Mouse (Mus musculus) embryonic facial prominence, embryonic 10.5 days (tissue): Measurements from ENCODE around the gene Taf1b. TPM values are rescaled to one million over a fixed set of nuclear protein-coding genes. Genes with fewer than 3 reads are reported as not detected.

ENCODE experiments used
- DNase-seq: peaks from one replicate; pipeline ENCODE4 v3.0.0-alpha.2; 2017; ENCODE audit warnings: low spot score
- H3K27ac ChIP-seq: fragments of 300-500 bp; sonication (generic); replicated peaks from 2 replicates; pipeline ENCODE4 v1.5.1; 2016; ENCODE audit warnings: mild to moderate bottlenecking
- H3K27me3 ChIP-seq: fragments of 300-500 bp; sonication (generic); replicated peaks from 2 replicates; pipeline ENCODE4 v1.6.1; 2016; ENCODE audit warnings: low read depth, mild to moderate bottlenecking; ENCODE audit not compliant: poor library complexity, severe bottlenecking
- H3K36me3 ChIP-seq: fragments of 300-500 bp; sonication (generic); replicated peaks from 2 replicates; pipeline ENCODE4 v1.6.1; 2016; ENCODE audit warnings: mild to moderate bottlenecking, moderate library complexity
- H3K4me1 ChIP-seq: fragments of 300-500 bp; sonication (generic); 2 replicates; pipeline ENCODE4 v1.6.1; 2016
- H3K4me3 ChIP-seq: fragments of 300-500 bp; sonication (generic); 2 replicates; pipeline ENCODE4 v1.5.1; 2016; ENCODE audit warnings: mild to moderate bottlenecking, moderate library complexity
- H3K9me3 ChIP-seq: fragments of 300-500 bp; sonication (generic); 2 replicates; pipeline ENCODE4 v1.6.1; 2016; ENCODE audit warnings: mild to moderate bottlenecking
- WGBS: fragments of 180-500 bp; shearing (Covaris S2); methylation state at CpG from one replicate; pipeline ENCODE4 v1.1.7; 2016; 5-methylcytosine and 5-hydroxymethylcytosine counted together
- polyA plus RNA-seq: library from polyadenylated mRNA; unstranded; fragments of >200 nt; fragmentation: Nextera tagmentation; extraction: Ambion mirVana; gene quantifications from 2 replicates; pipeline ENCODE4 v1.2.1, GENCODE M21; 2016

The Taf1b gene
- polyA plus RNA-seq, 1 experiment from 2014 or later, result 32.1 TPM

- Histone ChIP-seq H3K9me3 (no peaks in the 10 kb centered on the region), H3K27ac (no peak overlapping the region), H3K4me1 (no peaks in the 10 kb centered on the region), H3K27me3 (peaks cover 8% of the 10 kb centered on the region), H3K36me3 (no peaks in the 10 kb centered on the region), H3K4me3 (no peak overlapping the region)
- DNase-seq, result no peak
- WGBS, result 72% methylated on average over 6 of the region's 6 CpGs
Observed at GRCm38 (mm10) chr12:24565311-24565710, 67.2 kb downstream of the Taf1b start.

- 89% methylated on average over 3 of the region's 3 CpGs for WGBS
- H3K27me3 ChIP-seq, result peaks cover 29% of the 10 kb centered on the region
- H3K36me3 ChIP-seq, result no peaks in the 10 kb centered on the region
- no peak for DNase-seq
- no peak overlapping the region for H3K27ac ChIP-seq
- H3K9me3 ChIP-seq, result no peaks in the 10 kb centered on the region
- no peak overlapping the region for H3K4me3 ChIP-seq
- H3K4me1 ChIP-seq, result peaks cover 10% of the 10 kb centered on the region; the same call in 1 of the 2 replicates
Observed at GRCm38 (mm10) chr12:24567606-24568005, 69.4 kb downstream of the Taf1b start.

GRCm38 (mm10) chr12:24571523-24572392, 73.6 kb downstream of the Taf1b start, which contains the start of gene Grhl1:
TSS of gene Grhl1 (plus strand) at chr12:24572283.
- peaks cover 61% of the 10 kb centered on the region for H3K27me3 ChIP-seq
- peak within 1 kb of the TSS; percentile 21; the same call in 1 of the 2 replicates for H3K27ac ChIP-seq
- no peaks in the 10 kb centered on the region for H3K36me3 ChIP-seq
- WGBS, result 2% methylated on average over 64 of the region's 64 CpGs
- no peaks in the 10 kb centered on the region for H3K9me3 ChIP-seq
- H3K4me3 ChIP-seq, result peak within 1 kb of the TSS; percentile 70
- peaks cover 10% of the 10 kb centered on the region; the same call in 1 of the 2 replicates for H3K4me1 ChIP-seq
- DNase-seq, result peak; percentile 96

- H3K36me3 ChIP-seq, result no peaks in the 10 kb centered on the region
- WGBS, result 6% methylated on average over 48 of the region's 48 CpGs
- H3K9me3 ChIP-seq, result no peaks in the 10 kb centered on the region
- peak overlapping the region; percentile 21; the same call in 1 of the 2 replicates for H3K27ac ChIP-seq
- peaks cover 61% of the 10 kb centered on the region for H3K27me3 ChIP-seq
- peak overlapping the region; percentile 70 for H3K4me3 ChIP-seq
- no peak for DNase-seq
- H3K4me1 ChIP-seq, result peaks cover 10% of the 10 kb centered on the region; the same call in 1 of the 2 replicates
Observed at GRCm38 (mm10) chr12:24572421-24573274, 74.5 kb downstream of the Taf1b start.

- peaks cover 61% of the 10 kb centered on the region for H3K27me3 ChIP-seq
- no peak for DNase-seq
Observed at GRCm38 (mm10) chr12:24573275-24573580, 75.1 kb downstream of the Taf1b start.

GRCm38 (mm10) chr12:24574870-24575269, 76.7 kb downstream of the Taf1b start:
- Histone ChIP-seq H3K4me3 (no peak overlapping the region), H3K27me3 (peaks cover 57% of the 10 kb centered on the region), H3K27ac (no peak overlapping the region), H3K36me3 (no peaks in the 10 kb centered on the region), H3K4me1 (peaks cover 10% of the 10 kb centered on the region; the same call in 1 of the 2 replicates), H3K9me3 (no peaks in the 10 kb centered on the region)
- DNase-seq, result no peak
- 55% methylated on average over 7 of the region's 7 CpGs for whole genome bisulfite sequencing

More at GRCm38 (mm10) chr12:24573275-24573580, 75.1 kb downstream of the Taf1b start:
- Histone ChIP-seq H3K9me3 (no peaks in the 10 kb centered on the region), H3K36me3 (no peaks in the 10 kb centered on the region), H3K4me3 (no peak overlapping the region), H3K27ac (no peak overlapping the region), H3K4me1 (peaks cover 10% of the 10 kb centered on the region; the same call in 1 of the 2 replicates)
- WGBS, result 70% methylated on average over 3 of the region's 3 CpGs

- Histone ChIP-seq H3K36me3 (no peaks in the 10 kb centered on the region), H3K27ac (no peak overlapping the region), H3K9me3 (no peaks in the 10 kb centered on the region), H3K27me3 (peaks cover 5% of the 10 kb centered on the region; the same call in 1 of the 2 replicates), H3K4me3 (no peak overlapping the region), H3K4me1 (no peaks in the 10 kb centered on the region)
- WGBS, result 83% methylated on average over 1 of the region's 1 CpGs
- no peak for DNase-seq
Observed at GRCm38 (mm10) chr12:24580452-24580851, 82.3 kb downstream of the Taf1b start.

GRCm38 (mm10) chr12:24580996-24581683, 83.0 kb downstream of the Taf1b start:
- WGBS, result 85% methylated on average over 14 of the region's 14 CpGs
- DNase-seq, result no peak
- Histone ChIP-seq H3K4me1 (no peaks in the 10 kb centered on the region), H3K4me3 (no peak overlapping the region), H3K36me3 (no peaks in the 10 kb centered on the region), H3K27me3 (peaks cover 1% of the 10 kb centered on the region; the same call in 1 of the 2 replicates), H3K9me3 (no peaks in the 10 kb centered on the region), H3K27ac (no peak overlapping the region)

- 89% methylated on average over 3 of the region's 3 CpGs for WGBS
- Histone ChIP-seq H3K4me3 (no peak overlapping the region), H3K27me3 (no peaks in the 10 kb centered on the region), H3K4me1 (no peaks in the 10 kb centered on the region), H3K9me3 (no peaks in the 10 kb centered on the region), H3K27ac (no peak overlapping the region), H3K36me3 (no peaks in the 10 kb centered on the region)
- no peak for DNase-seq
Observed at GRCm38 (mm10) chr12:24583653-24584052, 85.5 kb downstream of the Taf1b start.

- Histone ChIP-seq H3K27ac (no peak overlapping the region), H3K27me3 (no peaks in the 10 kb centered on the region), H3K9me3 (no peaks in the 10 kb centered on the region), H3K4me3 (no peak overlapping the region), H3K4me1 (no peaks in the 10 kb centered on the region), H3K36me3 (no peaks in the 10 kb centered on the region)
- 85% methylated on average over 8 of the region's 8 CpGs for WGBS
- no peak for DNase-seq
Observed at GRCm38 (mm10) chr12:24584835-24585234, 86.7 kb downstream of the Taf1b start.

- Histone ChIP-seq H3K4me3 (no peak overlapping the region), H3K4me1 (no peaks in the 10 kb centered on the region), H3K27ac (no peak overlapping the region), H3K36me3 (no peaks in the 10 kb centered on the region), H3K9me3 (no peaks in the 10 kb centered on the region), H3K27me3 (no peaks in the 10 kb centered on the region)
- no peak for DNase-seq
- WGBS, result 71% methylated on average over 7 of the region's 7 CpGs
Observed at GRCm38 (mm10) chr12:24586193-24586592, 88.0 kb downstream of the Taf1b start.

GRCm38 (mm10) chr12:24590371-24590770, 92.2 kb downstream of the Taf1b start:
- 81% methylated on average over 7 of the region's 7 CpGs for WGBS
- Histone ChIP-seq H3K27ac (no peak overlapping the region), H3K4me1 (peaks cover 17% of the 10 kb centered on the region), H3K27me3 (no peaks in the 10 kb centered on the region), H3K4me3 (no peak overlapping the region), H3K9me3 (no peaks in the 10 kb centered on the region), H3K36me3 (no peaks in the 10 kb centered on the region)
- DNase-seq, result no peak
